In the genomic region with DNA sequence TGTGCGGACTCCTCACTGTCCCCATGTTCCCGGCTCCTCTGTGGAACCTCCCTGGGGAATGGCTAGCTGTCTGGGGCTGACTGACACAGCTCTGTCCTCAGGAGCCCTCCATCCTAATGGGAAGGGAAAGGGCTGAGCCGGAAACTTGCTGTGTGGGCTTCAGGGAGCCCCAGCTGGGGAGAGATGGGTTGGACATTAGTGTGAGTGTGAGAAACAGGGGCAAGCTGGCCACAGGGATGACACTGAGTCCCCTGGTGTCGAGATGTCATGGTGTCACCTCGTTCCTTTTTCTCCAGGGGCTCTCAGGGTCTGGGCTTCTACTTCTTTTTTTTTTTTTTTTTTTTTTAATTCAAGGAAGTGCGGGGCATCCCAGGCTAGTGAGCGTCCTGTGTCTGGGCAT, we compare ENCODE assay signal across 24 mouse cellular contexts. TPM values are rescaled to one million over a fixed set of nuclear protein-coding genes. Genes with fewer than 3 reads are reported as not detected.
DNase-seq lines count a peak whose midpoint lies in the region; ATAC-seq and TF ChIP-seq lines count a peak whose summit lies in the region.
"Had no signal": no experiment of that assay in that cellular context is flagged by ENCODE, and none has a peak within 500 bp of the region (broad histone marks: within the 10 kb centered on the region; RNA-seq: fewer than 3 reads in every experiment).

No protein-coding gene starts in this region.

- H3K4me2 ChIP-seq in lung, embryonic 16.5 days (ENCODE audit: low read depth, low read length): no peak overlapping the region
- H3K4me2 ChIP-seq in lung, postnatal 0 days (replicated peaks; ENCODE audit: low read depth, low read length): no peak overlapping the region
- H3K4me2 ChIP-seq: embryonic facial prominence, embryonic 12.5 days; forebrain, embryonic 12.5 days; heart, embryonic 12.5 days; hindbrain, embryonic 15.5 days; limb, embryonic 15.5 days; midbrain, embryonic 13.5 days had no signal

- H3K4me1 ChIP-seq in kidney, adult 2 months (ENCODE audit: control insufficient read depth, insufficient read depth, low read length): no peaks in the 10 kb centered on the region
- peaks cover 35% of the 10 kb centered on the region for H3K4me1 ChIP-seq in lung, embryonic 16.5 days (replicated peaks; ENCODE audit: control insufficient read depth, insufficient read depth, low read length)
- H3K4me1 ChIP-seq in MEL (ENCODE audit: control insufficient read depth in 1 of 2, insufficient read depth in 2 of 2, low read length in 2 of 2): no peaks in the 10 kb centered on the region
- H3K4me1 ChIP-seq in lung, postnatal 0 days (ENCODE audit: insufficient read depth, low read depth, low read length): no peaks in the 10 kb centered on the region

- DNase-seq in kidney, postnatal 10 days: peak; percentile 35
- no peak for DNase-seq in kidney, adult 2 months
- no peak for DNase-seq in lung, postnatal 25 days (ENCODE audit: low spot score)
- no peak for DNase-seq in MEL (ENCODE audit: low read depth, low spot score)
- peak; percentile 68 for DNase-seq in lung, postnatal 0 days (ENCODE audit: low spot score)
- DNase-seq in cerebellum, postnatal 25 days: no peak
- no peak for DNase-seq in cerebellum, adult 11-12 months
- DNase-seq: cerebellum, adult 11 months; cerebellum, postnatal 10 days; gastrocnemius, postnatal 25 days; heart, postnatal 10 days; thymus, adult 18-20 months; thymus, postnatal 36 days had no signal

- no peaks in the 10 kb centered on the region for H3K36me3 ChIP-seq in kidney, adult 2 months (ENCODE audit: control insufficient read depth, insufficient read depth, low read length)
- 0 out of 2 replicates have a peak, but pooled peaks cover 4% of the 10 kb centered on the region for H3K36me3 ChIP-seq in lung, embryonic 16.5 days (ENCODE audit: control insufficient read depth, insufficient read depth, low read length)
- H3K36me3 ChIP-seq in MEL (ENCODE audit: control insufficient read depth in 1 of 2, insufficient read depth in 2 of 2, low read length in 2 of 2): peaks cover 0 to 3% of the 10 kb centered on the region in 2 experiments; a peak in 2 of 4 replicates
- H3K36me3 ChIP-seq in lung, postnatal 0 days (ENCODE audit: insufficient read depth, low read length): peaks cover 9% of the 10 kb centered on the region
- H3K36me3 ChIP-seq: embryonic facial prominence, embryonic 12.5 days; forebrain, embryonic 12.5 days had no signal

- TF ChIP-seq POLR2A in kidney, adult 2 months (IDR thresholded peaks at IDR 0.05; ENCODE audit: low read depth, low read length): no peak
- TF ChIP-seq POLR2A in MEL (IDR thresholded peaks at IDR 0.05; ENCODE audit: control insufficient read depth in 1 of 2, insufficient read depth in 1 of 2, low read depth in 1 of 2, low read length in 2 of 2, poor library complexity in 1 of 2): no peak

- TF ChIP-seq CTCF in kidney, adult 2 months (conservative IDR thresholded peaks at IDR 0.05; ENCODE audit: insufficient read depth, insufficient read length, low read depth, low read length): no peak
- TF ChIP-seq CTCF in MEL (IDR thresholded peaks at IDR 0.05 in 2 of 3, conservative IDR thresholded peaks at IDR 0.05 in 1 of 3; ENCODE audit: control insufficient read depth in 1 of 3, insufficient read depth in 1 of 3, low read depth in 2 of 3, low read length in 3 of 3, poor library complexity in 1 of 3, severe bottlenecking in 1 of 3): no peak
- no peak for TF ChIP-seq CTCF in lung, postnatal 0 days (IDR thresholded peaks at IDR 0.05)

- TF ChIP-seq RAD21 in MEL (IDR thresholded peaks at IDR 0.05; ENCODE audit: low read depth, low read length): no peak

- WGBS in kidney, adult 2 months: 73% methylated on average over 7 of the region's 7 CpGs
- 40% methylated on average over 7 of the region's 7 CpGs for WGBS in lung, embryonic 16.5 days
- WGBS in lung, postnatal 0 days: 40% methylated on average over 7 of the region's 7 CpGs

- H3K9me3 ChIP-seq in lung, embryonic 16.5 days (ENCODE audit: control insufficient read depth, low read length): no peaks in the 10 kb centered on the region
- H3K9me3 ChIP-seq in MEL (replicated peaks; ENCODE audit: insufficient read depth, low read length): no peaks in the 10 kb centered on the region
- H3K9me3 ChIP-seq in lung, postnatal 0 days (ENCODE audit: low read length): no peaks in the 10 kb centered on the region
- H3K9me3 ChIP-seq: embryonic facial prominence, embryonic 12.5 days; forebrain, embryonic 12.5 days; heart, embryonic 12.5 days; hindbrain, embryonic 15.5 days; limb, embryonic 15.5 days; midbrain, embryonic 13.5 days had no signal

- H3K4me3 ChIP-seq in kidney, adult 2 months (ENCODE audit: insufficient read depth, low read depth, low read length): no peak overlapping the region
- H3K4me3 ChIP-seq in lung, embryonic 16.5 days (ENCODE audit: low read length): no peak overlapping the region
- H3K4me3 ChIP-seq in MEL (ENCODE audit: control insufficient read depth in 1 of 2, insufficient read depth in 1 of 2, low read depth in 2 of 2, low read length in 2 of 2): no peak overlapping the region
- no peak overlapping the region for H3K4me3 ChIP-seq in lung, postnatal 0 days (ENCODE audit: low read depth, low read length)
- H3K4me3 ChIP-seq: embryonic facial prominence, embryonic 12.5 days; forebrain, embryonic 12.5 days; heart, embryonic 12.5 days; hindbrain, embryonic 15.5 days; limb, embryonic 15.5 days; midbrain, embryonic 13.5 days had no signal

- no peaks in the 10 kb centered on the region for H3K27me3 ChIP-seq in kidney, adult 2 months (replicated peaks; ENCODE audit: control insufficient read depth, insufficient read depth, low read length)
- H3K27me3 ChIP-seq in lung, embryonic 16.5 days (ENCODE audit: control insufficient read depth, insufficient read depth, low read depth, low read length): no peaks in the 10 kb centered on the region
- H3K27me3 ChIP-seq in MEL (ENCODE audit: control insufficient read depth in 1 of 2, insufficient read depth in 2 of 2, low read length in 2 of 2): no peaks in the 10 kb centered on the region
- no peaks in the 10 kb centered on the region for H3K27me3 ChIP-seq in lung, postnatal 0 days (replicated peaks; ENCODE audit: insufficient read depth, low read length)
- H3K27me3 ChIP-seq: embryonic facial prominence, embryonic 12.5 days; hindbrain, embryonic 15.5 days; limb, embryonic 15.5 days; Patski had no signal

- ATAC-seq in lung, embryonic 16.5 days (ENCODE audit: low read depth): peak; percentile 89
- ATAC-seq in lung, postnatal 0 days: peak; percentile 76
- ATAC-seq: intestine, embryonic 16.5 days; midbrain, embryonic 13.5 days; Patski had no signal

- no peaks in the 10 kb centered on the region for H3K79me2 ChIP-seq in MEL (ENCODE audit: control insufficient read depth, insufficient read depth, low read length, poor library complexity)

- no peak overlapping the region for H3K9ac ChIP-seq in lung, embryonic 16.5 days (ENCODE audit: low read length)
- no peak overlapping the region for H3K9ac ChIP-seq in MEL (ENCODE audit: control insufficient read depth, low read depth, low read length, poor library complexity, severe bottlenecking)
- no peak overlapping the region for H3K9ac ChIP-seq in lung, postnatal 0 days (replicated peaks; ENCODE audit: low read depth)
- H3K9ac ChIP-seq: embryonic facial prominence, embryonic 12.5 days; forebrain, embryonic 12.5 days; heart, embryonic 12.5 days; hindbrain, embryonic 15.5 days; limb, embryonic 15.5 days; midbrain, embryonic 13.5 days had no signal

- no peak for TF ChIP-seq EP300 in MEL (IDR thresholded peaks at IDR 0.05; ENCODE audit: low read depth in 1 of 2, low read length in 2 of 2)
- TF ChIP-seq EP300 in lung, postnatal 0 days (IDR thresholded peaks at IDR 0.05): no peak

- no peak overlapping the region for H3K27ac ChIP-seq in kidney, adult 2 months (ENCODE audit: insufficient read depth, low read depth, low read length)
- H3K27ac ChIP-seq in lung, embryonic 16.5 days (ENCODE audit: low read length): no peak overlapping the region; the same call in 1 of the 2 replicates
- no peak overlapping the region for H3K27ac ChIP-seq in MEL (ENCODE audit: control insufficient read depth, low read depth, low read length)
- no peak overlapping the region for H3K27ac ChIP-seq in lung, postnatal 0 days (ENCODE audit: low read length)
- H3K27ac ChIP-seq: embryonic facial prominence, embryonic 12.5 days; forebrain, embryonic 12.5 days; hindbrain, embryonic 15.5 days; limb, embryonic 15.5 days; macrophage; midbrain, embryonic 13.5 days had no signal

TF ChIP-seq in MEL, 35 proteins besides CTCF, POLR2A, EP300 and RAD21:
- no peak for TF ChIP-seq CHD2 (IDR thresholded peaks at IDR 0.05; ENCODE audit: low read length)
- no peak for TF ChIP-seq ELF1 (IDR thresholded peaks at IDR 0.05; ENCODE audit: low read depth, low read length)
- TF ChIP-seq ZNF384 (IDR thresholded peaks at IDR 0.05; ENCODE audit: low read depth, low read length): peak; percentile 47; the same call in 1 of the 2 replicates
- TF ChIP-seq USF1 (IDR thresholded peaks at IDR 0.05; ENCODE audit: low read depth, low read length): no peak
- no peak for TF ChIP-seq TAL1 (IDR thresholded peaks at IDR 0.05; ENCODE audit: low read length)
- no peak for TF ChIP-seq SIN3A (IDR thresholded peaks at IDR 0.05; ENCODE audit: low read length)

RNA-seq across cellular contexts. Expression of a gene that starts 44.6 kb away (rescaled TPM):
- polyA plus RNA-seq in kidney, adult 2 months (2012; rRNA removed): 3.8 and 4.0 TPM in 2 replicates
- polyA plus RNA-seq in lung, embryonic 16.5 days (2015; fragmentation: Nextera tagmentation; extraction: Ambion mirVana): 0.92 and 1.1 TPM in 2 replicates
- total RNA-seq in MEL (2012; rRNA removed): not detected in 2 replicates
- polyA plus RNA-seq in MEL (2012; ENCODE audit: insufficient read depth in 1 of 2, insufficient read length in 2 of 2, low read depth in 1 of 2, low replicate concordance in 2 of 2, missing spikeins in 1 of 2): not detected
- 0.58 and 0.79 TPM in 2 replicates for polyA plus RNA-seq in lung, postnatal 0 days (2015; fragmentation: Nextera tagmentation; extraction: Ambion mirVana)
- total RNA-seq: neutrophil, adult 5-6 weeks had no signal

RNA-seq across cellular contexts. Expression of a gene that starts 47.0 kb away (rescaled TPM):
- 47.1 and 48.8 TPM in 2 replicates for polyA plus RNA-seq in kidney, adult 2 months (2012; rRNA removed)
- 20.6 and 20.9 TPM in 2 replicates for polyA plus RNA-seq in lung, embryonic 16.5 days (2015; fragmentation: Nextera tagmentation; extraction: Ambion mirVana)
- 44.3 and 62.7 TPM in 2 replicates for total RNA-seq in MEL (2012; rRNA removed)
- polyA plus RNA-seq in MEL (2012; ENCODE audit: insufficient read depth in 1 of 2, insufficient read length in 2 of 2, low read depth in 1 of 2, low replicate concordance in 2 of 2, missing spikeins in 1 of 2): 10 to 100 TPM; 27.0 to 67.7 TPM
- polyA plus RNA-seq in lung, postnatal 0 days (2015; fragmentation: Nextera tagmentation; extraction: Ambion mirVana): 21.7 and 25.7 TPM in 2 replicates

Comparison
In these comparisons a context has a peak if more than half of its experiments do, and no peak if none do; other contexts are left out.
1. DNase-seq: peak in kidney, postnatal 10 days (single experiment) and lung, postnatal 0 days (single experiment); none in kidney, adult 2 months (single experiment), lung, postnatal 25 days (single experiment), MEL (single experiment), cerebellum, postnatal 25 days (0 of 2) and cerebellum, adult 11-12 months (single experiment).